Mouse (Mus musculus) myocyte (in vitro differentiated cells): ENCODE measurements at regions not wholly inside any gene's neighbourhood (a gene's known extent, or its start where the extent isn't known, plus 50 kb on each side); places are given as distances from the start of the nearest gene placed in this dataset.

Experiments used
- H3K27me3 ChIP-seq: one replicate; pipeline ENCODE4 v1.6.1; 2011; ENCODE audit not compliant: control insufficient read depth, insufficient read depth, insufficient read length
- H3K36me3 ChIP-seq: one replicate; pipeline ENCODE4 v1.6.1; 2011; ENCODE audit not compliant: control insufficient read depth, insufficient read depth
- H3K4me2 ChIP-seq: one replicate; pipeline ENCODE4 v1.6.1; 2011; ENCODE audit warnings: low read depth, control low read depth
- H3K4me3 ChIP-seq: one replicate; pipeline ENCODE4 v1.5.1; 2011; ENCODE audit warnings: mild to moderate bottlenecking, control low read depth, moderate library complexity
- H3K79me2 ChIP-seq: one replicate; pipeline ENCODE4 v1.6.1; 2011; ENCODE audit not compliant: control insufficient read depth, insufficient read depth
- H3ac ChIP-seq: one replicate; pipeline ENCODE4 v1.6.1; 2011; ENCODE audit not compliant: control insufficient read depth, insufficient read length
- CEBPB ChIP-seq: IDR thresholded peaks from 2 replicates; pipeline ENCODE4 v1.6.1; 2011; ENCODE audit warnings: mild to moderate bottlenecking, moderate library complexity; ENCODE audit not compliant: poor library complexity, insufficient read depth, severe bottlenecking
- E2F4 ChIP-seq: IDR thresholded peaks from one replicate; pipeline ENCODE4 v1.6.1; 2011; ENCODE audit warnings: mild to moderate bottlenecking, control low read depth, moderate library complexity; ENCODE audit not compliant: insufficient read depth
- MAX ChIP-seq: IDR thresholded peaks from one replicate; pipeline ENCODE4 v1.6.1; 2011; ENCODE audit warnings: low read depth, mild to moderate bottlenecking, control low read depth
- MYOD1 ChIP-seq, 3 experiments: IDR thresholded peaks; one replicate each; pipeline ENCODE4 v1.6.1; 2011; ENCODE audit warnings: control low read depth in 2 of 3, low read depth in 2 of 3, mild to moderate bottlenecking in 2 of 3, moderate library complexity in 1 of 3; ENCODE audit not compliant: insufficient read length in 2 of 3, control insufficient read depth in 1 of 3
- MYOG ChIP-seq, 3 experiments: IDR thresholded peaks; one replicate each; pipeline ENCODE4 v1.6.1; 2011; ENCODE audit warnings: control low read depth in 2 of 3, low read depth in 2 of 3, mild to moderate bottlenecking in 2 of 3; ENCODE audit not compliant: insufficient read length in 2 of 3, control insufficient read depth in 1 of 3, insufficient read depth in 1 of 3
- POLR2A ChIP-seq: IDR thresholded peaks from one replicate; pipeline ENCODE4 v1.6.1; 2011; ENCODE audit warnings: low read depth, mild to moderate bottlenecking, control low read depth, moderate library complexity; ENCODE audit not compliant: insufficient read length
- POLR2AphosphoS2 ChIP-seq: IDR thresholded peaks from one replicate; pipeline ENCODE4 v1.6.1; 2011; ENCODE audit warnings: low read depth, control low read depth; ENCODE audit not compliant: insufficient read length
- REST ChIP-seq: IDR thresholded peaks from one replicate; pipeline ENCODE4 v1.6.1; 2011; ENCODE audit warnings: mild to moderate bottlenecking, control low read depth, moderate library complexity; ENCODE audit not compliant: insufficient read depth, insufficient read length
- SRF ChIP-seq: IDR thresholded peaks from one replicate; pipeline ENCODE4 v1.6.1; 2011; ENCODE audit warnings: low read depth; ENCODE audit not compliant: control insufficient read depth, insufficient read length
- TCF12 ChIP-seq: IDR thresholded peaks from one replicate; pipeline ENCODE4 v1.6.1; 2011; ENCODE audit warnings: mild to moderate bottlenecking, control low read depth; ENCODE audit not compliant: poor library complexity, insufficient read depth, severe bottlenecking
- TCF3 ChIP-seq: IDR thresholded peaks from one replicate; pipeline ENCODE4 v1.6.1; 2011; ENCODE audit warnings: low read depth, control low read depth; ENCODE audit not compliant: insufficient read length
- USF1 ChIP-seq: IDR thresholded peaks from one replicate; pipeline ENCODE4 v1.6.1; 2011; ENCODE audit warnings: low read depth, mild to moderate bottlenecking, control low read depth, moderate library complexity

- H3K4me3 ChIP-seq, result no peak overlapping the region
- no peak for TF ChIP-seq TCF3
- TF ChIP-seq USF1, result no peak
- no peak for TF ChIP-seq REST
- TF ChIP-seq CEBPB, result no peak
- TF ChIP-seq E2F4, result no peak
- TF ChIP-seq POLR2A, result no peak
- no peak for TF ChIP-seq MYOG (IDR thresholded peaks at IDR 0.05; ENCODE audit: control insufficient read depth in 1 of 3, insufficient read depth in 1 of 3, insufficient read length in 2 of 3, low read depth in 2 of 3)
- no peak for TF ChIP-seq SRF
- no peak for TF ChIP-seq MAX
- H3ac ChIP-seq, result no peak overlapping the region
- no peaks in the 10 kb centered on the region for H3K27me3 ChIP-seq
- no peaks in the 10 kb centered on the region for H3K79me2 ChIP-seq
- no peak overlapping the region for H3K4me2 ChIP-seq
- no peaks in the 10 kb centered on the region for H3K36me3 ChIP-seq
These were observed 88.5 kb upstream of the Ankrd28 start for GRCm38 (mm10) chr14:31918921-31919320.

- Histone ChIP-seq H3K79me2 (no peaks in the 10 kb centered on the region), H3K36me3 (no peaks in the 10 kb centered on the region), H3ac (no peak overlapping the region), H3K4me3 (no peak overlapping the region), H3K4me2 (no peak overlapping the region), H3K27me3 (no peaks in the 10 kb centered on the region)
- TF ChIP-seq TCF3, result no peak
- no peak for TF ChIP-seq USF1
- TF ChIP-seq MYOD1 (IDR thresholded peaks at IDR 0.05; ENCODE audit: control insufficient read depth in 1 of 3, insufficient read length in 2 of 3, low read depth in 2 of 3), result no peak
- no peak for TF ChIP-seq SRF
- TF ChIP-seq E2F4, result no peak
- TF ChIP-seq POLR2AphosphoS2, result no peak
- TF ChIP-seq MYOG (IDR thresholded peaks at IDR 0.05; ENCODE audit: control insufficient read depth in 1 of 3, insufficient read depth in 1 of 3, insufficient read length in 2 of 3, low read depth in 2 of 3), result no peak
- no peak for TF ChIP-seq TCF12
- TF ChIP-seq POLR2A, result no peak
- no peak for TF ChIP-seq MAX
- no peak for TF ChIP-seq REST
- no peak for TF ChIP-seq CEBPB
These were observed 98.8 kb upstream of the Ankrd28 start for GRCm38 (mm10) chr14:31929161-31929707.

GRCm38 (mm10) chr14:31930367-31930766 is 98.4 kb upstream of the Galnt15 start:
- Histone ChIP-seq H3K27me3 (no peaks in the 10 kb centered on the region), H3K36me3 (no peaks in the 10 kb centered on the region), H3ac (no peak overlapping the region), H3K4me2 (peak overlapping the region; percentile 5), H3K4me3 (no peak overlapping the region), H3K79me2 (no peaks in the 10 kb centered on the region)
- TF ChIP-seq REST (no peak), SRF (no peak), TCF12 (no peak), USF1 (no peak), POLR2A (no peak), MYOD1 (IDR thresholded peaks at IDR 0.05; ENCODE audit: control insufficient read depth in 1 of 3, insufficient read length in 2 of 3, low read depth in 2 of 3) (no peak), TCF3 (no peak), E2F4 (no peak), MAX (no peak), MYOG (IDR thresholded peaks at IDR 0.05; ENCODE audit: control insufficient read depth in 1 of 3, insufficient read depth in 1 of 3, insufficient read length in 2 of 3, low read depth in 2 of 3) (no peak), CEBPB (no peak), POLR2AphosphoS2 (no peak)

GRCm38 (mm10) chr14:31931971-31932370 is 96.8 kb upstream of the Galnt15 start:
- Histone ChIP-seq H3K4me2 (no peak overlapping the region), H3K27me3 (no peaks in the 10 kb centered on the region), H3K79me2 (no peaks in the 10 kb centered on the region), H3K36me3 (no peaks in the 10 kb centered on the region), H3K4me3 (no peak overlapping the region), H3ac (no peak overlapping the region)
- TF ChIP-seq SRF, result no peak
- TF ChIP-seq MAX, result no peak
- no peak for TF ChIP-seq E2F4
- no peak for TF ChIP-seq TCF12
- TF ChIP-seq POLR2A, result no peak
- no peak for TF ChIP-seq CEBPB
- no peak for TF ChIP-seq MYOD1 (IDR thresholded peaks at IDR 0.05; ENCODE audit: control insufficient read depth in 1 of 3, insufficient read length in 2 of 3, low read depth in 2 of 3)
- no peak for TF ChIP-seq USF1
- TF ChIP-seq POLR2AphosphoS2, result no peak
- TF ChIP-seq TCF3, result no peak
- no peak for TF ChIP-seq MYOG (IDR thresholded peaks at IDR 0.05; ENCODE audit: control insufficient read depth in 1 of 3, insufficient read depth in 1 of 3, insufficient read length in 2 of 3, low read depth in 2 of 3)
- no peak for TF ChIP-seq REST
